ENCODE assay signal across 7 mouse cellular contexts in genomic region chr8:107556511-107556936, GRCm38 (mm10). TPM values are rescaled to one million over a fixed set of nuclear protein-coding genes. Genes with fewer than 3 reads are reported as not detected.
DNase-seq lines count a peak whose midpoint lies in the region; ATAC-seq and TF ChIP-seq lines count a peak whose summit lies in the region.

No protein-coding gene starts in this region.

- WGBS in heart, embryonic 14.5 days = 26% methylated on average over 12 of the region's 12 CpGs
- 55% methylated on average over 12 of the region's 12 CpGs for WGBS in neural tube, embryonic 12.5 days
- WGBS in hindbrain, embryonic 16.5 days = 31% methylated on average over 12 of the region's 12 CpGs
- WGBS in stomach, postnatal 0 days = 34% methylated on average over 12 of the region's 12 CpGs

- no peak overlapping the region for H3K9ac ChIP-seq in heart, embryonic 14.5 days (ENCODE audit: low read length)
- H3K9ac ChIP-seq in neural tube, embryonic 12.5 days = peak overlapping the region; percentile 17; the same call in 1 of the 2 replicates
- no peak overlapping the region for H3K9ac ChIP-seq in hindbrain, embryonic 16.5 days (ENCODE audit: low read depth, low read length)
- no peak overlapping the region for H3K9ac ChIP-seq in stomach, postnatal 0 days (ENCODE audit: low read length)

- H3K4me2 ChIP-seq in heart, embryonic 14.5 days (ENCODE audit: low read length) = peak overlapping the region; percentile 16; the same call in 1 of the 2 replicates
- no peak overlapping the region for H3K4me2 ChIP-seq in neural tube, embryonic 12.5 days (replicated peaks)
- H3K4me2 ChIP-seq in hindbrain, embryonic 16.5 days (ENCODE audit: low read length) = no peak overlapping the region
- no peak overlapping the region for H3K4me2 ChIP-seq in stomach, postnatal 0 days (replicated peaks; ENCODE audit: low read depth)

- TF ChIP-seq EP300 in stomach, postnatal 0 days (optimal IDR thresholded peaks at IDR 0.05) = no peak

- H3K27me3 ChIP-seq in heart, embryonic 14.5 days (ENCODE audit: control insufficient read depth, insufficient read depth, low read length) = no peaks in the 10 kb centered on the region
- H3K27me3 ChIP-seq in neural tube, embryonic 12.5 days (replicated peaks) = no peaks in the 10 kb centered on the region
- no peaks in the 10 kb centered on the region for H3K27me3 ChIP-seq in hindbrain, embryonic 16.5 days (replicated peaks; ENCODE audit: control insufficient read depth, insufficient read depth, low read length)
- no peaks in the 10 kb centered on the region for H3K27me3 ChIP-seq in stomach, postnatal 0 days (ENCODE audit: control insufficient read depth, insufficient read depth, low read length)

- no peak overlapping the region for H3K27ac ChIP-seq in heart, embryonic 14.5 days (replicated peaks in 1 of 2; ENCODE audit: control insufficient read depth in 1 of 2, insufficient read depth in 1 of 2, low read depth in 2 of 2, low read length in 2 of 2)
- H3K27ac ChIP-seq in neural tube, embryonic 12.5 days = no peak overlapping the region
- H3K27ac ChIP-seq in hindbrain, embryonic 16.5 days (ENCODE audit: low read depth, low read length) = no peak overlapping the region
- H3K27ac ChIP-seq in stomach, postnatal 0 days (replicated peaks) = no peak overlapping the region

- peaks cover 42% of the 10 kb centered on the region for H3K36me3 ChIP-seq in heart, embryonic 14.5 days (ENCODE audit: control insufficient read depth, insufficient read depth, low read length)
- H3K36me3 ChIP-seq in neural tube, embryonic 12.5 days = peaks cover 35% of the 10 kb centered on the region
- peaks cover 7% of the 10 kb centered on the region; the same call in 1 of the 2 replicates for H3K36me3 ChIP-seq in hindbrain, embryonic 16.5 days (ENCODE audit: control insufficient read depth, insufficient read depth, low read length)
- no peaks in the 10 kb centered on the region for H3K36me3 ChIP-seq in stomach, postnatal 0 days (ENCODE audit: control insufficient read depth, insufficient read depth, low read length)

- no peak overlapping the region for H3K4me3 ChIP-seq in heart, embryonic 14.5 days (ENCODE audit: control insufficient read depth in 1 of 2, insufficient read depth in 1 of 2, low read depth in 1 of 2, low read length in 2 of 2)
- H3K4me3 ChIP-seq in neural tube, embryonic 12.5 days = no peak overlapping the region
- no peak overlapping the region for H3K4me3 ChIP-seq in hindbrain, embryonic 16.5 days (ENCODE audit: low read length)
- H3K4me3 ChIP-seq in stomach, postnatal 0 days (ENCODE audit: low read depth, low read length) = no peak overlapping the region

- H3K9me3 ChIP-seq in heart, embryonic 14.5 days (ENCODE audit: control insufficient read depth, low read length) = no peaks in the 10 kb centered on the region
- no peaks in the 10 kb centered on the region for H3K9me3 ChIP-seq in neural tube, embryonic 12.5 days
- no peaks in the 10 kb centered on the region for H3K9me3 ChIP-seq in hindbrain, embryonic 16.5 days (ENCODE audit: control insufficient read depth, low read length)
- H3K9me3 ChIP-seq in stomach, postnatal 0 days (ENCODE audit: control insufficient read depth, low read length) = no peaks in the 10 kb centered on the region

- no peak for TF ChIP-seq CTCF in stomach, postnatal 0 days (IDR thresholded peaks at IDR 0.05; ENCODE audit: low read depth)

- H3K4me1 ChIP-seq in heart, embryonic 14.5 days (ENCODE audit: control insufficient read depth in 2 of 2, insufficient read depth in 2 of 2, low read length in 2 of 2) = peaks cover 8 to 10% of the 10 kb centered on the region in 2 experiments
- peaks cover 9% of the 10 kb centered on the region; the same call in 1 of the 2 replicates for H3K4me1 ChIP-seq in neural tube, embryonic 12.5 days
- no peaks in the 10 kb centered on the region; the same call in 1 of the 2 replicates for H3K4me1 ChIP-seq in hindbrain, embryonic 16.5 days (ENCODE audit: control insufficient read depth, insufficient read depth, low read depth, low read length)
- no peaks in the 10 kb centered on the region for H3K4me1 ChIP-seq in stomach, postnatal 0 days (replicated peaks; ENCODE audit: control insufficient read depth, insufficient read depth)

- DNase-seq in heart, adult 8-10 months (ENCODE audit: low spot score) = no peak
- DNase-seq in neural tube, embryonic 10.5 days (ENCODE audit: extremely low spot score, low spot score) = no peak
- DNase-seq in stomach, postnatal 0 days (ENCODE audit: low spot score) = no peak
- no peak for DNase-seq in ovary, adult 18-20 months (ENCODE audit: low spot score)

- no peak for ATAC-seq in heart, embryonic 14.5 days (ENCODE audit: insufficient number of reproducible peaks, insufficient read depth, low FRiP score, low read depth)
- no peak for ATAC-seq in neural tube, embryonic 12.5 days (ENCODE audit: low FRiP score, low read depth)
- peak; percentile 78 for ATAC-seq in hindbrain, embryonic 16.5 days
- peak; percentile 31; the same call in 1 of the 2 replicates for ATAC-seq in stomach, postnatal 0 days (ENCODE audit: low FRiP score, low TSS enrichment)

RNA-seq across cellular contexts. Expression of gene Psmd7, which starts 31.7 kb away (rescaled TPM):
- polyA plus RNA-seq in heart, embryonic 14.5 days (2014; fragmentation: Nextera tagmentation; extraction: Ambion mirVana) = 176 and 179 TPM in 2 replicates
- total RNA-seq in heart, adult 8-10 months (2022) = 100 to 1,000 TPM; 103 to 113 (median 104) TPM
- polyA plus RNA-seq in neural tube, embryonic 12.5 days (2016; fragmentation: Nextera tagmentation; extraction: Ambion mirVana) = 287 and 293 TPM in 2 replicates
- polyA plus RNA-seq in hindbrain, embryonic 16.5 days (2015; fragmentation: Nextera tagmentation; extraction: Ambion mirVana) = 235 and 245 TPM in 2 replicates
- 180 and 186 TPM in 2 replicates for polyA plus RNA-seq in stomach, postnatal 0 days (2015; fragmentation: Nextera tagmentation; extraction: Ambion mirVana)

Comparison
In these comparisons a context has a peak if more than half of its experiments do, and no peak if none do; other contexts are left out.
1. ATAC-seq: peak in hindbrain, embryonic 16.5 days (single experiment) and stomach, postnatal 0 days (single experiment); none in heart, embryonic 14.5 days (single experiment) and neural tube, embryonic 12.5 days (single experiment).